Mouse (Mus musculus) B cell, adult 62 days (primary cell): ENCODE measurements around the gene Gm20897. TPM values are rescaled to one million over a fixed set of nuclear protein-coding genes. Genes with fewer than 3 reads are reported as not detected.

Experiments
- total RNA-seq: library from RNA; stranded (reverse); gene quantifications from 4 replicates; pipeline ENCODE4 v1.2.4, GENCODE M21; 2023

Gm20897 gene
- not detected in 4 replicates for total RNA-seq

GRCm38 (mm10) chrY:38502138-38502537 is at the start of gene Gm20897:
Gm20897 (minus strand) TSS chrY:38502238.

Other genes starting within 250 kb of the Gm20897 start
- not detected in 4 replicates for gene Gm21732, start 73.5 kb upstream of the Gm20897 start, total RNA-seq